Mouse (Mus musculus) CH12.LX (cell line): ENCODE measurements around the gene Lgals2. TPM values are rescaled to one million over a fixed set of nuclear protein-coding genes. Genes with fewer than 3 reads are reported as not detected.

Experiments
- DNase-seq: peaks from one replicate; pipeline ENCODE4 v3.0.0-alpha.2; 2013; ENCODE audit errors: extremely low read depth
- H3K27ac ChIP-seq: 2 replicates; pipeline ENCODE4 v1.5.1; 2012; ENCODE audit warnings: low read depth, mild to moderate bottlenecking, control low read depth, moderate library complexity; ENCODE audit not compliant: insufficient read depth
- H3K27me3 ChIP-seq: replicated peaks from 2 replicates; pipeline ENCODE3; 2012; ENCODE audit warnings: inconsistent platforms
- H3K36me3 ChIP-seq, 2 experiments: replicated peaks in 1 of 2; 2 replicates each; pipeline versions ENCODE3 to v1.6.1; 2012; ENCODE audit warnings: inconsistent platforms in 1 of 2, low read length in 1 of 2, mild to moderate bottlenecking in 1 of 2, mixed read lengths in 1 of 2, moderate library complexity in 1 of 2; ENCODE audit not compliant: control insufficient read depth in 1 of 2, insufficient read depth in 1 of 2
- H3K4me1 ChIP-seq, 2 experiments: 2 replicates each; pipeline ENCODE4 v1.6.1; 2012; ENCODE audit warnings: inconsistent platforms in 1 of 2, moderate library complexity in 1 of 2; ENCODE audit not compliant: insufficient read depth in 2 of 2, control insufficient read depth in 1 of 2
- H3K4me2 ChIP-seq: 2 replicates; pipeline ENCODE4 v1.6.1; 2012; ENCODE audit warnings: low read depth, mild to moderate bottlenecking, control low read depth; ENCODE audit not compliant: poor library complexity, insufficient read depth, severe bottlenecking
- H3K4me3 ChIP-seq, 3 experiments: fragments of 150-350 bp in 1 of 3; sonication (generic) in 1 of 3; replicated peaks in 1 of 3; 2 replicates each; pipeline versions ENCODE3 to v1.5.1; 2011 to 2012; ENCODE audit warnings: low read depth in 2 of 3, low read length in 2 of 3, mild to moderate bottlenecking in 2 of 3, moderate library complexity in 2 of 3, control low read depth in 1 of 3, improper control_type of control experiment in 1 of 3, inconsistent platforms in 1 of 3, mixed read lengths in 1 of 3; ENCODE audit not compliant: poor library complexity in 1 of 3
- H3K79me2 ChIP-seq: replicated peaks from 2 replicates; pipeline ENCODE4 v1.6.1; 2012; ENCODE audit warnings: mild to moderate bottlenecking, moderate library complexity; ENCODE audit not compliant: control insufficient read depth, poor library complexity, insufficient read depth, severe bottlenecking; ENCODE audit errors: extremely low read depth
- H3K9ac ChIP-seq: 2 replicates; pipeline ENCODE4 v1.6.1; 2012; ENCODE audit warnings: low read depth, mild to moderate bottlenecking, control low read depth, moderate library complexity; ENCODE audit not compliant: insufficient read depth
- H3K9me3 ChIP-seq: replicated peaks from 2 replicates; pipeline ENCODE3; 2012; ENCODE audit warnings: low read length, inconsistent platforms, mixed read lengths
- CHD1 ChIP-seq: IDR thresholded peaks from 2 replicates; pipeline ENCODE4 v1.6.1; 2012; ENCODE audit warnings: low read depth, low read length, improper control_type of control experiment, inconsistent platforms
- CTCF ChIP-seq, 2 experiments: IDR thresholded peaks in 1 of 2; conservative IDR thresholded peaks in 1 of 2; 2 replicates each; pipeline ENCODE4 v1.5.1; 2011 to 2012; ENCODE audit warnings: low read depth in 2 of 2, low read length in 2 of 2, improper control_type of control experiment in 1 of 2, inconsistent platforms in 1 of 2, mild to moderate bottlenecking in 1 of 2, moderate library complexity in 1 of 2
- ELF1 ChIP-seq: IDR thresholded peaks from 2 replicates; pipeline ENCODE4 v1.6.1; 2014; ENCODE audit warnings: low read depth, mild to moderate bottlenecking, inconsistent platforms, low read length, improper control_type of control experiment
- EP300 ChIP-seq: IDR thresholded peaks from 2 replicates; pipeline ENCODE4 v1.6.1; 2011; ENCODE audit warnings: low read length, improper control_type of control experiment
- ETS1 ChIP-seq: conservative IDR thresholded peaks from 2 replicates; pipeline ENCODE4 v1.6.1; 2012; ENCODE audit warnings: low read depth, mild to moderate bottlenecking, inconsistent platforms, low read length, improper control_type of control experiment, moderate library complexity
- GABPA ChIP-seq: IDR thresholded peaks from 2 replicates; pipeline ENCODE4 v1.6.1; 2012; ENCODE audit warnings: low read depth, low read length, improper control_type of control experiment, inconsistent platforms; ENCODE audit not compliant: insufficient replicate concordance
- IRF4 ChIP-seq: IDR thresholded peaks from 2 replicates; pipeline ENCODE4 v1.6.1; 2014; ENCODE audit warnings: low read depth, mild to moderate bottlenecking, inconsistent platforms, low read length, improper control_type of control experiment
- JUN ChIP-seq: IDR thresholded peaks from 2 replicates; pipeline ENCODE4 v1.6.1; 2011; ENCODE audit warnings: low read depth, mild to moderate bottlenecking, low read length, improper control_type of control experiment, moderate library complexity; ENCODE audit not compliant: insufficient read depth
- JUND ChIP-seq: conservative IDR thresholded peaks from 2 replicates; pipeline ENCODE4 v1.6.1; 2011; ENCODE audit warnings: low read depth, low read length, improper control_type of control experiment
- MAFK ChIP-seq: IDR thresholded peaks from 2 replicates; pipeline ENCODE4 v1.6.1; 2011; ENCODE audit warnings: low read length, improper control_type of control experiment; ENCODE audit not compliant: insufficient replicate concordance
- MAX ChIP-seq: IDR thresholded peaks from 2 replicates; pipeline ENCODE4 v1.6.1; 2011; ENCODE audit warnings: low read length, improper control_type of control experiment
- MEF2A ChIP-seq: IDR thresholded peaks from 2 replicates; pipeline ENCODE4 v1.6.1; 2014; ENCODE audit warnings: low read depth, mild to moderate bottlenecking, inconsistent platforms, low read length, improper control_type of control experiment, borderline replicate concordance
- MYC ChIP-seq: IDR thresholded peaks from 2 replicates; pipeline ENCODE4 v1.6.1; 2011; ENCODE audit warnings: low read depth, mild to moderate bottlenecking, improper control_type of control experiment, low read length
- NRF1 ChIP-seq: IDR thresholded peaks from 2 replicates; pipeline ENCODE4 v1.6.1; 2014; ENCODE audit warnings: low read depth, mild to moderate bottlenecking, inconsistent platforms, low read length, improper control_type of control experiment, moderate library complexity
- PAX5 ChIP-seq: IDR thresholded peaks from 2 replicates; pipeline ENCODE4 v1.6.1; 2012; ENCODE audit warnings: low read length, inconsistent platforms, mixed read lengths
- POLR2A ChIP-seq: IDR thresholded peaks from 2 replicates; pipeline ENCODE4 v1.6.1; 2011; ENCODE audit warnings: low read depth, mild to moderate bottlenecking, improper control_type of control experiment, low read length
- POLR2AphosphoS2 ChIP-seq: IDR thresholded peaks from 2 replicates; pipeline ENCODE4 v1.6.1; 2011; ENCODE audit warnings: low read depth, low read length, improper control_type of control experiment
- RAD21 ChIP-seq: IDR thresholded peaks from 2 replicates; pipeline ENCODE4 v1.6.1; 2011; ENCODE audit warnings: low read depth, mild to moderate bottlenecking, low read length, improper control_type of control experiment, moderate library complexity
- RCOR1 ChIP-seq: conservative IDR thresholded peaks from 2 replicates; pipeline ENCODE4 v1.6.1; 2012; ENCODE audit warnings: low read depth, mild to moderate bottlenecking, inconsistent platforms, low read length, improper control_type of control experiment
- TBP ChIP-seq: conservative IDR thresholded peaks from 2 replicates; pipeline ENCODE4 v1.6.1; 2011; ENCODE audit warnings: low read depth, low read length, improper control_type of control experiment
- UBTF ChIP-seq: IDR thresholded peaks from 2 replicates; pipeline ENCODE4 v1.6.1; 2012; ENCODE audit warnings: low read depth, mild to moderate bottlenecking, inconsistent platforms, low read length, improper control_type of control experiment, moderate library complexity
- USF1 ChIP-seq: IDR thresholded peaks from 2 replicates; pipeline ENCODE4 v1.6.1; 2014; ENCODE audit warnings: low read depth, mild to moderate bottlenecking, inconsistent platforms, low read length, improper control_type of control experiment
- ZC3H11A ChIP-seq: IDR thresholded peaks from 2 replicates; pipeline ENCODE4 v1.6.1; 2012; ENCODE audit warnings: low read depth, mild to moderate bottlenecking, inconsistent platforms, low read length, improper control_type of control experiment
- ZKSCAN1 ChIP-seq: IDR thresholded peaks from 2 replicates; pipeline ENCODE4 v1.6.1; 2012; ENCODE audit warnings: low read depth, inconsistent platforms, low read length, improper control_type of control experiment, borderline replicate concordance
- ZMIZ1 ChIP-seq: IDR thresholded peaks from 2 replicates; pipeline ENCODE4 v1.6.1; 2012; ENCODE audit warnings: low read depth, mild to moderate bottlenecking, inconsistent platforms, low read length, improper control_type of control experiment
- ZNF384 ChIP-seq: IDR thresholded peaks from 2 replicates; pipeline ENCODE4 v1.6.1; 2012; ENCODE audit warnings: low read depth, low read length, improper control_type of control experiment, inconsistent platforms
- dilution Hi-C: fragments of 300-500 bp; cut with MboI; formaldehyde crosslinking; loops from 2 replicates; pipeline ENCODE4 v1.14.3; 2020; ENCODE audit warnings: low sequenced_read_pairs; ENCODE audit not compliant: extremely low pct_unique_long_range_greater_than_20kb, extremely low pct_ligation_motif_present
- in situ Hi-C: fragments of 300-500 bp; cut with MboI; formaldehyde crosslinking; loops from 3 replicates; pipeline ENCODE4 v1.14.3; 2019; ENCODE audit warnings: low sequenced_read_pairs, low pct_ligation_motif_present, low pct_unique_long_range_greater_than_20kb, mixed read lengths
- polyA plus RNA-seq: library from polyadenylated mRNA; unstranded; fragments of >175 nt; gene quantifications from 2 replicates; pipeline ENCODE4 v1.2.1, GENCODE M21; 2012; ENCODE audit warnings: low read depth; ENCODE audit not compliant: insufficient read length
- total RNA-seq, 2 experiments: library from RNA; depleted of rRNA; stranded (reverse); fragments of 300-350 nt in 1 of 2; fragments of >200 nt in 1 of 2; gene quantifications; 2 replicates each; pipeline ENCODE4 v1.2.3; 2012 to 2014

The Lgals2 gene
- total and polyA plus RNA-seq, 3 experiments: not detected

- no peaks in the 10 kb centered on the region for H3K9me3 ChIP-seq
- no peak overlapping the region for H3K9ac ChIP-seq
- in situ Hi-C loops: no loop called here
- dilution Hi-C loops: no loop called here
- no peaks in the 10 kb centered on the region for H3K27me3 ChIP-seq
- H3K4me3 ChIP-seq: no peak overlapping the region
- no peaks in the 10 kb centered on the region for H3K79me2 ChIP-seq
- H3K27ac ChIP-seq: no peak overlapping the region
- H3K4me2 ChIP-seq: no peak overlapping the region
- DNase-seq: no peak
- peaks cover 44 to 65% of the 10 kb centered on the region in 2 experiments for H3K36me3 ChIP-seq
- TF ChIP-seq JUN: no peak
- no peak for TF ChIP-seq TBP
- TF ChIP-seq ETS1: no peak
- TF ChIP-seq IRF4: no peak
- TF ChIP-seq CTCF (conservative IDR thresholded peaks at IDR 0.05 in 1 of 2, IDR thresholded peaks at IDR 0.05 in 1 of 2; ENCODE audit: low read depth in 2 of 2, low read length in 2 of 2): no peak
- no peak for TF ChIP-seq ZMIZ1
- no peak for TF ChIP-seq GABPA
- TF ChIP-seq POLR2A: no peak
- TF ChIP-seq ZNF384: no peak
- no peak for TF ChIP-seq ZC3H11A
- TF ChIP-seq NRF1: no peak
- no peak for TF ChIP-seq CHD1
- no peak for TF ChIP-seq POLR2AphosphoS2
- no peak for TF ChIP-seq EP300
- H3K4me1 ChIP-seq: peaks cover 46 to 87% of the 10 kb centered on the region in 2 experiments
These were observed 37.1 kb upstream of the Lgals2 start for GRCm38 (mm10) chr15:78892440-78892839.

GRCm38 (mm10) chr15:78889401-78889853 lies 34.1 kb upstream of the Lgals2 start:
- Histone ChIP-seq H3K27me3 (no peaks in the 10 kb centered on the region), H3K4me1 (peaks cover 28 to 56% of the 10 kb centered on the region in 2 experiments), H3K9ac (no peak overlapping the region), H3K36me3 (peaks cover 60 to 89% of the 10 kb centered on the region in 2 experiments), H3K9me3 (no peaks in the 10 kb centered on the region), H3K4me3 (no peak overlapping the region), H3K27ac (no peak overlapping the region), H3K79me2 (no peaks in the 10 kb centered on the region), H3K4me2 (no peak overlapping the region)
- in situ Hi-C loops: no loop called here
- dilution Hi-C loops: no loop called here
- DNase-seq: no peak
- TF ChIP-seq CTCF (conservative IDR thresholded peaks at IDR 0.05 in 1 of 2, IDR thresholded peaks at IDR 0.05 in 1 of 2; ENCODE audit: low read depth in 2 of 2, low read length in 2 of 2) (no peak), ZMIZ1 (no peak), RCOR1 (no peak), NRF1 (no peak), USF1 (no peak), RAD21 (no peak), POLR2AphosphoS2 (no peak), MAFK (no peak), ZKSCAN1 (no peak), ETS1 (no peak), ELF1 (no peak), PAX5 (no peak), MEF2A (no peak), UBTF (no peak), MYC (no peak), MAX (no peak), JUND (no peak), ZC3H11A (no peak)
